Mouse (Mus musculus): ENCODE results near the gene Adprh. TPM values are rescaled to one million over a fixed set of nuclear protein-coding genes. Genes with fewer than 3 reads are reported as not detected.

The Adprh gene
- total RNA-seq, 1 experiment from 2014 or later, result 11.1 TPM

Other genes starting within 250 kb of the Adprh start
- not detected in 2 replicates for gene Nr1i2, start 157.9 kb downstream of the Adprh start, total RNA-seq (2017)
- not detected in 2 replicates for gene Maats1, start 110.6 kb downstream of the Adprh start, total RNA-seq (2017)
- 191 and 294 TPM in 2 replicates for gene Cox17, start 105.7 kb downstream of the Adprh start, total RNA-seq (2017)
- not detected in 2 replicates for gene Gm21987, start 105.7 kb downstream of the Adprh start, total RNA-seq (2017)
- gene Popdc2, start 90.5 kb downstream of the Adprh start, total RNA-seq (2017), result 1.1 TPM in 1 of 2 replicates, not detected in the other
- not detected in 2 replicates for gene Pla1a, start 19.6 kb downstream of the Adprh start, total RNA-seq (2017)
- gene Cd80, start 2.9 kb upstream of the Adprh start, total RNA-seq (2017), result 0.38 TPM in 1 of 2 replicates, not detected in the other
- gene Timmdc1, start 70.0 kb upstream of the Adprh start, total RNA-seq (2017), result 35.4 and 35.7 TPM in 2 replicates
- 17.8 and 19.9 TPM in 2 replicates for gene Poglut1, start 97.6 kb upstream of the Adprh start, total RNA-seq (2017)
- gene Tmem39a, start 106.0 kb upstream of the Adprh start, total RNA-seq (2017), result 44.7 and 76.6 TPM in 2 replicates